Mouse (Mus musculus) forebrain, postnatal 0 days (tissue): ENCODE measurements around the gene Sdhb. TPM values are rescaled to one million over a fixed set of nuclear protein-coding genes. Genes with fewer than 3 reads are reported as not detected.

Experiments
- ATAC-seq: fragments of 200-750 bp; cut with Nextera tagmentation; 2 replicates; pipeline ENCODE4 v1.8.0; 2017; ENCODE audit warnings: mild to moderate bottlenecking, moderate library complexity
- DNase-seq: peaks from one replicate; pipeline ENCODE4 v3.0.0-alpha.2; 2015
- H3K27ac ChIP-seq: fragments of 300-500 bp; sonication (generic); 2 replicates; pipeline ENCODE4 v1.5.1; 2014; ENCODE audit warnings: low read depth, mild to moderate bottlenecking, antibody characterized with exemption, low read length, moderate library complexity, mixed read lengths
- H3K27me3 ChIP-seq: fragments of 300-500 bp; sonication (generic); 2 replicates; pipeline ENCODE4 v1.6.1; 2014; ENCODE audit warnings: mild to moderate bottlenecking, low read length, mixed read lengths; ENCODE audit not compliant: insufficient read depth
- H3K36me3 ChIP-seq: fragments of 300-500 bp; sonication (generic); 2 replicates; pipeline ENCODE4 v1.6.1; 2014; ENCODE audit warnings: mild to moderate bottlenecking, moderate library complexity; ENCODE audit not compliant: insufficient read depth
- H3K4me1 ChIP-seq: fragments of 300-500 bp; sonication (generic); 2 replicates; pipeline ENCODE4 v1.6.1; 2014; ENCODE audit warnings: antibody characterized with exemption; ENCODE audit not compliant: insufficient read depth
- H3K4me2 ChIP-seq: fragments of 300-500 bp; sonication (generic); 2 replicates; pipeline ENCODE4 v1.6.1; 2014; ENCODE audit warnings: low read depth, mild to moderate bottlenecking, moderate library complexity
- H3K4me3 ChIP-seq: fragments of 300-500 bp; sonication (generic); 2 replicates; pipeline ENCODE4 v1.5.1; 2014; ENCODE audit warnings: low read depth, low read length, mixed read lengths
- H3K9ac ChIP-seq: fragments of 300-500 bp; sonication (generic); 2 replicates; pipeline ENCODE4 v1.6.1; 2014; ENCODE audit warnings: mild to moderate bottlenecking
- H3K9me3 ChIP-seq: fragments of 300-500 bp; sonication (generic); 2 replicates; pipeline ENCODE4 v1.6.1; 2016; ENCODE audit warnings: low read length
- CTCF ChIP-seq: sonication (generic); IDR thresholded peaks from 2 replicates; pipeline ENCODE4 v1.5.1; 2016; ENCODE audit warnings: antibody characterized with exemption, control low read depth, low read depth
- WGBS: fragments of 180-500 bp; shearing (Covaris S2); extraction: QIAGEN DNeasy Blood & Tissue Kit; methylation state at CpG from one replicate; pipeline ENCODE4 v1.1.7; 2014; 5-methylcytosine and 5-hydroxymethylcytosine counted together
- polyA plus RNA-seq: library from polyadenylated mRNA; unstranded; fragments of >200 nt; fragmentation: Nextera tagmentation; extraction: Ambion mirVana; gene quantifications from 2 replicates; pipeline ENCODE4 v1.2.1, GENCODE M21; 2015
- total RNA-seq: library from RNA; depleted of rRNA; stranded (reverse); fragments of >200 nt; gene quantifications from 2 replicates; pipeline ENCODE4 v1.2.3, GENCODE M21; 2014

Gene Sdhb
- total and polyA plus RNA-seq, 2 experiments from 2014 or later: 254 to 564 TPM

GRCm38 (mm10) chr4:140996812-140997211, 35.8 kb downstream of the Sdhb start:
- TF ChIP-seq CTCF: no peak
- WGBS: 94% methylated on average over 9 of the region's 9 CpGs
- no peaks in the 10 kb centered on the region for H3K4me1 ChIP-seq
- no peak overlapping the region for H3K27ac ChIP-seq
- DNase-seq: no peak
- ATAC-seq: no peak
- peaks cover 94% of the 10 kb centered on the region for H3K36me3 ChIP-seq
- no peaks in the 10 kb centered on the region for H3K27me3 ChIP-seq
- H3K9me3 ChIP-seq: no peaks in the 10 kb centered on the region
- H3K9ac ChIP-seq: no peak overlapping the region
- no peak overlapping the region for H3K4me3 ChIP-seq
- H3K4me2 ChIP-seq: no peak overlapping the region

GRCm38 (mm10) chr4:141005983-141006382, 45.0 kb downstream of the Sdhb start:
- peak; percentile 49 for TF ChIP-seq CTCF
- Histone ChIP-seq H3K9ac (no peak overlapping the region), H3K27ac (no peak overlapping the region), H3K9me3 (no peaks in the 10 kb centered on the region), H3K4me1 (peaks cover 5% of the 10 kb centered on the region; the same call in 1 of the 2 replicates), H3K4me2 (no peak overlapping the region), H3K36me3 (peaks cover 76% of the 10 kb centered on the region), H3K27me3 (no peaks in the 10 kb centered on the region), H3K4me3 (no peak overlapping the region)
- DNase-seq (no peak), ATAC-seq (no peak)
- WGBS: 91% methylated on average over 13 of the region's 13 CpGs

GRCm38 (mm10) chr4:141008028-141008427, 47.0 kb downstream of the Sdhb start:
- WGBS: 67% methylated on average over 8 of the region's 8 CpGs
- H3K9me3 ChIP-seq: no peaks in the 10 kb centered on the region
- TF ChIP-seq CTCF: no peak
- H3K4me1 ChIP-seq: peaks cover 19% of the 10 kb centered on the region
- H3K4me3 ChIP-seq: no peak overlapping the region
- H3K9ac ChIP-seq: no peak overlapping the region
- no peaks in the 10 kb centered on the region for H3K27me3 ChIP-seq
- no peak for DNase-seq
- peaks cover 59% of the 10 kb centered on the region for H3K36me3 ChIP-seq
- no peak overlapping the region for H3K4me2 ChIP-seq
- no peak overlapping the region for H3K27ac ChIP-seq
- ATAC-seq: no peak

GRCm38 (mm10) chr4:141010118-141010517, 49.1 kb downstream of the Sdhb start, which contains the start of gene Mfap2:
Mfap2 (plus strand) TSS chr4:141010418.
- H3K4me2 ChIP-seq: peak within 1 kb of the TSS; percentile 79
- peak within 1 kb of the TSS; percentile 68 for H3K4me3 ChIP-seq
- H3K9me3 ChIP-seq: no peaks in the 10 kb centered on the region
- 22% methylated on average over 7 of the region's 7 CpGs for WGBS
- ATAC-seq: no peak
- H3K4me1 ChIP-seq: peaks cover 19% of the 10 kb centered on the region
- no peak for DNase-seq
- no peak for TF ChIP-seq CTCF
- peaks cover 58% of the 10 kb centered on the region for H3K36me3 ChIP-seq
- peak within 1 kb of the TSS; percentile 73 for H3K27ac ChIP-seq
- H3K9ac ChIP-seq: peak within 1 kb of the TSS; percentile 77
- H3K27me3 ChIP-seq: no peaks in the 10 kb centered on the region

- peaks cover 58% of the 10 kb centered on the region for H3K36me3 ChIP-seq
- peak; percentile 1; the same call in 1 of the 2 replicates for TF ChIP-seq CTCF
Observed at GRCm38 (mm10) chr4:141010526-141010925, 49.5 kb downstream of the Sdhb start.

GRCm38 (mm10) chr4:141010941-141011429, 50.0 kb downstream of the Sdhb start:
- TF ChIP-seq CTCF: no peak
- peak; percentile 55 for DNase-seq
- peak overlapping the region; percentile 68 for H3K4me3 ChIP-seq
- peak overlapping the region; percentile 73 for H3K27ac ChIP-seq
- H3K4me1 ChIP-seq: peaks cover 19% of the 10 kb centered on the region
- H3K4me2 ChIP-seq: peak overlapping the region; percentile 79
- H3K36me3 ChIP-seq: peaks cover 58% of the 10 kb centered on the region
- peak overlapping the region; percentile 77 for H3K9ac ChIP-seq
- ATAC-seq: peak; percentile 60
- H3K9me3 ChIP-seq: no peaks in the 10 kb centered on the region
- no peaks in the 10 kb centered on the region for H3K27me3 ChIP-seq
- 11% methylated on average over 17 of the region's 17 CpGs for WGBS

More at GRCm38 (mm10) chr4:141010526-141010925, 49.5 kb downstream of the Sdhb start:
- Histone ChIP-seq H3K27me3 (no peaks in the 10 kb centered on the region), H3K4me1 (peaks cover 19% of the 10 kb centered on the region), H3K9ac (peak overlapping the region; percentile 77), H3K27ac (peak overlapping the region; percentile 73), H3K4me2 (peak overlapping the region; percentile 79), H3K9me3 (no peaks in the 10 kb centered on the region), H3K4me3 (peak overlapping the region; percentile 68)
- peak; percentile 80 for DNase-seq
- ATAC-seq: peak; percentile 90
- 0% methylated on average over 26 of the region's 26 CpGs for WGBS

- peak; percentile 54 for DNase-seq
- Histone ChIP-seq H3K4me1 (peaks cover 19% of the 10 kb centered on the region), H3K27me3 (no peaks in the 10 kb centered on the region), H3K4me2 (peak overlapping the region; percentile 79), H3K27ac (peak overlapping the region; percentile 73), H3K4me3 (peak overlapping the region; percentile 68), H3K36me3 (peaks cover 54% of the 10 kb centered on the region), H3K9ac (peak overlapping the region; percentile 77), H3K9me3 (no peaks in the 10 kb centered on the region)
- WGBS: 26% methylated on average over 14 of the region's 14 CpGs
- no peak for TF ChIP-seq CTCF
- ATAC-seq: peak; percentile 26
Observed at GRCm38 (mm10) chr4:141011556-141012328, 50.7 kb downstream of the Sdhb start.
